Comparison of ENCODE assay signal across 21 mouse cellular contexts in genomic region chr9:48474367-48474766, GRCm38 (mm10). TPM values are rescaled to one million over a fixed set of nuclear protein-coding genes. Genes with fewer than 3 reads are reported as not detected.
A peak's percentile ranks its signal among the peaks of the same experiment; 100 is the strongest.
DNase-seq lines count a peak whose midpoint lies in the region; TF ChIP-seq lines count a peak whose summit lies in the region.
"Had no signal": no experiment of that assay in that cellular context is flagged by ENCODE, and none has a peak within 500 bp of the region (broad histone marks: within the 10 kb centered on the region; RNA-seq: fewer than 3 reads in every experiment).

No protein-coding gene starts in this region.

- H3K9ac ChIP-seq in CH12.LX (ENCODE audit: insufficient read depth, low read depth) = peak overlapping the region; percentile 62

- TF ChIP-seq RAD21 in CH12.LX (IDR thresholded peaks at IDR 0.05; ENCODE audit: low read depth, low read length) = no peak

- dilution Hi-C loops in CH12.LX (cut with MboI; ENCODE audit: extremely low pct_ligation_motif_present, extremely low pct_unique_long_range_greater_than_20kb, low sequenced_read_pairs) = no loop called here

- 0 out of 2 replicates have a peak, but pooled peaks have one; percentile 28 for TF ChIP-seq POLR2A in CH12.LX (IDR thresholded peaks at IDR 0.05; ENCODE audit: low read depth, low read length)
- TF ChIP-seq POLR2A in small intestine, adult 2 months (IDR thresholded peaks at IDR 0.05; ENCODE audit: low read depth, low read length) = no peak

- peak; percentile 84 for DNase-seq in heart, adult 11 months
- DNase-seq in heart, postnatal 14 days = no peak
- no peak for DNase-seq in CH12.LX (ENCODE audit: extremely low read depth)
- no peak for DNase-seq in right cerebral cortex, adult 2 months (ENCODE audit: low spot score in 2 of 2)
- no peak for DNase-seq in right cerebral cortex, postnatal 4 days
- DNase-seq in left cerebral cortex, postnatal 10 days (ENCODE audit: extremely low spot score in 1 of 2, low spot score in 2 of 2) = no peak
- DNase-seq: adrenal gland, adult 2 months; adrenal gland, adult 8-10 months; adrenal gland, postnatal 10 days; adrenal gland, postnatal 14 days; adrenal gland, postnatal 25 days; adrenal gland, postnatal 36 days; B cell, adult 2 months; cerebellum, adult 11 months; cerebellum, adult 11-12 months; cerebellum, adult 18-20 months; cerebellum, adult 2 months had no signal

- H3K4me2 ChIP-seq in CH12.LX (ENCODE audit: insufficient read depth, low read depth, poor library complexity, severe bottlenecking) = peak overlapping the region; percentile 60

- peaks cover 34% of the 10 kb centered on the region for H3K79me2 ChIP-seq in CH12.LX (replicated peaks; ENCODE audit: control insufficient read depth, extremely low read depth, insufficient read depth, poor library complexity, severe bottlenecking)

- peak; percentile 66 for TF ChIP-seq EP300 in CH12.LX (IDR thresholded peaks at IDR 0.05; ENCODE audit: low read length)

- H3K4me1 ChIP-seq in CH12.LX (ENCODE audit: control insufficient read depth in 1 of 2, insufficient read depth in 2 of 2) (peaks cover 10 to 43% of the 10 kb centered on the region in 2 experiments), E14TG2a.4 (replicated peaks; ENCODE audit: low read depth, low read length) (peaks cover 56% of the 10 kb centered on the region)
- H3K4me1 ChIP-seq in small intestine, adult 2 months (ENCODE audit: control insufficient read depth, insufficient read depth, insufficient read length, low read length) = no peaks in the 10 kb centered on the region

- H3K36me3 ChIP-seq in CH12.LX (replicated peaks in 1 of 2; ENCODE audit: control insufficient read depth in 1 of 2, insufficient read depth in 1 of 2, low read length in 1 of 2) (peaks cover 33 to 91% of the 10 kb centered on the region in 2 experiments), E14TG2a.4 (ENCODE audit: insufficient read depth, low read length) (peaks cover 74% of the 10 kb centered on the region)
- H3K36me3 ChIP-seq in small intestine, adult 2 months (ENCODE audit: control insufficient read depth, insufficient read depth, low read length) = peaks cover 21% of the 10 kb centered on the region

- TF ChIP-seq CTCF in CH12.LX (conservative IDR thresholded peaks at IDR 0.05 in 1 of 2, IDR thresholded peaks at IDR 0.05 in 1 of 2; ENCODE audit: low read depth in 2 of 2, low read length in 2 of 2) = no peak
- TF ChIP-seq CTCF in E14TG2a.4 (conservative IDR thresholded peaks at IDR 0.05; ENCODE audit: low read length) = no peak
- TF ChIP-seq CTCF in small intestine, adult 2 months (IDR thresholded peaks at IDR 0.05; ENCODE audit: extremely low read depth, insufficient read length, insufficient replicate concordance, low read depth, low read length) = no peak

- peak overlapping the region; percentile 90 for H3K27ac ChIP-seq in CH12.LX (ENCODE audit: insufficient read depth, low read depth)
- H3K27ac ChIP-seq in small intestine, adult 2 months (ENCODE audit: insufficient read depth, low read depth, low read length) = peak overlapping the region; percentile 43; the same call in 1 of the 2 replicates

- intact Hi-C loops in heart, postnatal 14 days (cut with DNase I) = no loop called here
- intact Hi-C loops in left cerebral cortex, postnatal 10 days (cut with DNase I) = no loop called here

- H3K27me3 ChIP-seq in CH12.LX (replicated peaks) (no peaks in the 10 kb centered on the region), E14TG2a.4 (ENCODE audit: insufficient read depth, low read length) (no peaks in the 10 kb centered on the region)
- no peaks in the 10 kb centered on the region for H3K27me3 ChIP-seq in small intestine, adult 2 months (ENCODE audit: control insufficient read depth, insufficient read depth, low read length)
- H3K27me3 ChIP-seq: Patski had no signal

- no peaks in the 10 kb centered on the region for H3K9me3 ChIP-seq in CH12.LX (replicated peaks; ENCODE audit: low read length)
- no peaks in the 10 kb centered on the region for H3K9me3 ChIP-seq in E14TG2a.4 (ENCODE audit: low read length)
- H3K9me3 ChIP-seq: G1E had no signal

- H3K4me3 ChIP-seq in CH12.LX (replicated peaks in 1 of 3; ENCODE audit: low read depth in 2 of 3, low read length in 2 of 3, poor library complexity in 1 of 3) = peak overlapping the region in 1 of 3 experiments; percentile 28
- H3K4me3 ChIP-seq in E14TG2a.4 (replicated peaks; ENCODE audit: low read length) = peak overlapping the region; percentile 35; the same call in 1 of the 2 replicates
- no peak overlapping the region for H3K4me3 ChIP-seq in small intestine, adult 2 months (ENCODE audit: low read depth, low read length)

- WGBS in small intestine, adult 2 months = 88% methylated on average over 9 of the region's 9 CpGs

- in situ Hi-C loops in CH12.LX (cut with MboI; ENCODE audit: low pct_ligation_motif_present, low pct_unique_long_range_greater_than_20kb, low sequenced_read_pairs) = no loop called here

TF ChIP-seq in CH12.LX, 34 proteins besides CTCF, POLR2A, EP300 and RAD21:
- no peak for TF ChIP-seq USF1 (IDR thresholded peaks at IDR 0.05; ENCODE audit: low read depth, low read length)
- TF ChIP-seq POLR2AphosphoS2 (IDR thresholded peaks at IDR 0.05; ENCODE audit: low read depth, low read length) = no peak
- TF ChIP-seq NELFE (IDR thresholded peaks at IDR 0.05; ENCODE audit: low read depth, low read length) = no peak
- no peak for TF ChIP-seq KAT2A (IDR thresholded peaks at IDR 0.05; ENCODE audit: insufficient replicate concordance, low read length)
- TF ChIP-seq TCF12 (IDR thresholded peaks at IDR 0.05; ENCODE audit: low read depth, low read length) = peak; percentile 65
- no peak; the same call in 1 of the 2 replicates for TF ChIP-seq MAZ (IDR thresholded peaks at IDR 0.05; ENCODE audit: low read depth, low read length)
- TF ChIP-seq CHD1 (IDR thresholded peaks at IDR 0.05; ENCODE audit: low read depth, low read length) = no peak
- no peak for TF ChIP-seq ZC3H11A (IDR thresholded peaks at IDR 0.05; ENCODE audit: low read depth, low read length)
- no peak for TF ChIP-seq SMC3 (IDR thresholded peaks at IDR 0.05; ENCODE audit: low read depth, low read length)
- TF ChIP-seq MAFK (IDR thresholded peaks at IDR 0.05; ENCODE audit: insufficient replicate concordance, low read length) = no peak
- TF ChIP-seq ETS1 (conservative IDR thresholded peaks at IDR 0.05; ENCODE audit: low read depth, low read length) = peak; percentile 30; the same call in 1 of the 2 replicates
- TF ChIP-seq MYC (IDR thresholded peaks at IDR 0.05; ENCODE audit: low read depth, low read length) = no peak; the same call in 1 of the 2 replicates
- no peak for TF ChIP-seq ZKSCAN1 (IDR thresholded peaks at IDR 0.05; ENCODE audit: borderline replicate concordance, low read depth, low read length)
- no peak; the same call in 1 of the 2 replicates for TF ChIP-seq HCFC1 (IDR thresholded peaks at IDR 0.05; ENCODE audit: low read depth, low read length)
- TF ChIP-seq ZNF384 (IDR thresholded peaks at IDR 0.05; ENCODE audit: low read depth, low read length) = no peak
- peak; percentile 86 for TF ChIP-seq MEF2A (IDR thresholded peaks at IDR 0.05; ENCODE audit: borderline replicate concordance, low read depth, low read length)
- TF ChIP-seq IRF4 (IDR thresholded peaks at IDR 0.05; ENCODE audit: low read depth, low read length) = peak; percentile 55
- TF ChIP-seq UBTF (IDR thresholded peaks at IDR 0.05; ENCODE audit: low read depth, low read length) = no peak
- no peak for TF ChIP-seq SIN3A (IDR thresholded peaks at IDR 0.05; ENCODE audit: low read length)
- TF ChIP-seq NRF1 (IDR thresholded peaks at IDR 0.05; ENCODE audit: low read depth, low read length) = no peak
- no peak for TF ChIP-seq TBP (conservative IDR thresholded peaks at IDR 0.05; ENCODE audit: low read depth, low read length)
- peak; percentile 54; the same call in 1 of the 2 replicates for TF ChIP-seq BHLHE40 (IDR thresholded peaks at IDR 0.05; ENCODE audit: low read depth, low read length)
- no peak for TF ChIP-seq USF2 (conservative IDR thresholded peaks at IDR 0.05; ENCODE audit: low read depth, low read length)
- no peak for TF ChIP-seq ELF1 (IDR thresholded peaks at IDR 0.05; ENCODE audit: low read depth, low read length)
- TF ChIP-seq CHD2 (IDR thresholded peaks at IDR 0.05; ENCODE audit: low read length) = peak; percentile 70; the same call in 1 of the 2 replicates

RNA-seq across cellular contexts. Expression of gene Rexo2, which starts 6.1 kb away (rescaled TPM):
- 10 to 100 TPM; 57.4 to 62.1 TPM for total RNA-seq in heart, postnatal 14 days (2021)
- 120 and 161 TPM in 2 replicates for total RNA-seq in CH12.LX (2012; rRNA removed)
- total RNA-seq in CH12.LX (2014; rRNA removed) = 108 and 112 TPM in 2 replicates
- polyA plus RNA-seq in CH12.LX (2012; ENCODE audit: insufficient read length, low read depth) = 253 and 296 TPM in 2 replicates
- 18.0 and 26.4 TPM in 2 replicates for polyA plus RNA-seq in small intestine, adult 2 months (2012; rRNA removed)
- total RNA-seq in left cerebral cortex, postnatal 10 days (2021) = 100 to 1,000 TPM; 102 to 109 TPM

RNA-seq across cellular contexts. Expression of gene Rbm7, which starts 20.7 kb away (rescaled TPM):
- 10 to 100 TPM; 26.8 to 29.6 TPM for total RNA-seq in heart, postnatal 14 days (2021)
- total RNA-seq in CH12.LX (2012; rRNA removed) (73.4 and 80.6 TPM in 2 replicates), CH12.LX (2014; rRNA removed) (220 and 232 TPM in 2 replicates)
- 91.9 and 92.2 TPM in 2 replicates for polyA plus RNA-seq in CH12.LX (2012; ENCODE audit: insufficient read length, low read depth)
- 10.0 and 10.4 TPM in 2 replicates for polyA plus RNA-seq in small intestine, adult 2 months (2012; rRNA removed)
- 10 to 100 TPM; 35.1 to 36.6 TPM for total RNA-seq in left cerebral cortex, postnatal 10 days (2021)

RNA-seq across cellular contexts. Expression of gene Gm5617, which starts 20.9 kb away (rescaled TPM):
- 10 to 100 TPM; 18.5 to 23.1 TPM for total RNA-seq in heart, postnatal 14 days (2021)
- total RNA-seq in CH12.LX (2012; rRNA removed) (15.3 and 35.2 TPM in 2 replicates), CH12.LX (2014; rRNA removed) (16.5 and 20.4 TPM in 2 replicates)
- 17.0 and 20.5 TPM in 2 replicates for polyA plus RNA-seq in CH12.LX (2012; ENCODE audit: insufficient read length, low read depth)
- 38.3 and 68.0 TPM in 2 replicates for polyA plus RNA-seq in small intestine, adult 2 months (2012; rRNA removed)
- total RNA-seq in left cerebral cortex, postnatal 10 days (2021) = 1 to 10 TPM; 9.3 to 9.7 TPM
